Mouse (Mus musculus): Measurements from ENCODE around the gene Olfr205.
"Not testable (repeated sequence)": the region's sequence is repeated elsewhere in the genome, so short reads cannot be mapped to it uniquely, and the experiment has no call there.

Gene Olfr205

GRCm38 (mm10) chr16:59331038-59331437 is at the start of gene Olfr205:
Gene Olfr205 (minus strand): TSS chr16:59331138.
- DNase-seq (ENCODE audit: low spot score) = no peak

- no peak for DNase-seq (ENCODE audit: low spot score)
Measured at GRCm38 (mm10) chr16:59363893-59364292, 33.0 kb upstream of the Olfr205 start, which contains the start of gene Olfr209. Gene Olfr209 (minus strand): TSS chr16:59363993.

GRCm38 (mm10) chr16:59349146-59349545 is 18.2 kb upstream of the Olfr205 start, which contains the start of gene Olfr206:
Gene Olfr206 (minus strand): TSS chr16:59349246.
- no peak for DNase-seq (ENCODE audit: low spot score)

GRCm38 (mm10) chr16:59323262-59323661 is 7.7 kb downstream of the Olfr205 start:
- not testable (repeated sequence) for DNase-seq (ENCODE audit: low spot score)

GRCm38 (mm10) chr16:59318148-59318547 is 12.8 kb downstream of the Olfr205 start, which contains the start of gene Olfr204:
Gene Olfr204 (minus strand): TSS chr16:59318248.
- no peak for DNase-seq (ENCODE audit: low spot score)

- DNase-seq (ENCODE audit: low spot score) = no peak
Measured at GRCm38 (mm10) chr16:59298581-59298980, 32.4 kb downstream of the Olfr205 start, which contains the start of gene Olfr203. Gene Olfr203 (plus strand): TSS chr16:59298881.

GRCm38 (mm10) chr16:59287576-59287975 is 43.4 kb downstream of the Olfr205 start:
- DNase-seq (ENCODE audit: low spot score) = not testable (repeated sequence)

GRCm38 (mm10) chr16:59286693-59287092 is 44.2 kb downstream of the Olfr205 start, which contains the start of gene Olfr202:
Gene Olfr202 (minus strand): TSS chr16:59286793.
- no peak for DNase-seq (ENCODE audit: low spot score)

GRCm38 (mm10) chr16:59283476-59283875 is 47.5 kb downstream of the Olfr205 start:
- no peak for DNase-seq (ENCODE audit: low spot score)

- no peak for DNase-seq (ENCODE audit: low spot score)
Measured at GRCm38 (mm10) chr16:59280542-59280941, 50.4 kb downstream of the Olfr205 start.

Measured in MN1 (cell line).